Mouse (Mus musculus) adrenal gland, postnatal 36 days (tissue): ENCODE data around the gene Fmo5. TPM values are rescaled to one million over a fixed set of nuclear protein-coding genes. Genes with fewer than 3 reads are reported as not detected.
A peak's percentile ranks its signal among the peaks of the same experiment; 100 is the strongest.

ENCODE experiments used
- DNase-seq, 2 experiments: peaks; one replicate each; pipeline ENCODE4 v3.0.0; 2021; ENCODE audit warnings: mixed read lengths in 1 of 2
- long read RNA-seq, 2 experiments: library from polyadenylated mRNA; stranded (forward); transcript quantifications; one replicate each; pipeline ENCODE4 v2.0.0; 2021; ENCODE audit warnings: borderline sequencing depth in 2 of 2
- total RNA-seq, 2 experiments: library from RNA; stranded (reverse); gene quantifications; 2 replicates each; pipeline ENCODE4 v1.2.3; 2021

Gene Fmo5
- 10 to 100 TPM in 1 of 2 experiments, 1 to 10 TPM in 1; 8.9 to 13.3 TPM for total RNA-seq
- long read RNA-seq, experiment 1, partial matches to known transcripts, result 3 of 6 reads
- long read RNA-seq, experiment 1, other reads (novel, unspliced or antisense), result 2 of 6 reads
- long read RNA-seq, experiment 2, full-length matches to known transcripts, result 1 of 4 reads
- long read RNA-seq, experiment 2, partial matches to known transcripts, result 0 of 4 reads
- long read RNA-seq, experiment 2, other reads (novel, unspliced or antisense), result 3 of 4 reads

GRCm38 (mm10) chr3:97628391-97629001 lies at the start of gene Fmo5:
Gene Fmo5, plus strand, starts transcription at chr3:97628804.
- peak; percentile 80 to 88 for DNase-seq

- DNase-seq, result peak; percentile 80 to 82
These were observed 43.0 kb upstream of the Fmo5 start for GRCm38 (mm10) chr3:97585383-97586160.

GRCm38 (mm10) chr3:97587656-97588055 lies 40.9 kb upstream of the Fmo5 start:
- no peak for DNase-seq

GRCm38 (mm10) chr3:97590699-97591098 lies 37.9 kb upstream of the Fmo5 start:
- no peak for DNase-seq

- DNase-seq, result no peak
These were observed 35.5 kb upstream of the Fmo5 start for GRCm38 (mm10) chr3:97593089-97593488.

- no peak for DNase-seq
These were observed 34.5 kb upstream of the Fmo5 start for GRCm38 (mm10) chr3:97594140-97594539.

- no peak for DNase-seq
These were observed 33.5 kb upstream of the Fmo5 start for GRCm38 (mm10) chr3:97595066-97595465.

- DNase-seq, result no peak
These were observed 31.8 kb upstream of the Fmo5 start for GRCm38 (mm10) chr3:97596796-97597195.

- no peak for DNase-seq
These were observed 28.4 kb upstream of the Fmo5 start for GRCm38 (mm10) chr3:97600050-97600832.

- DNase-seq, result peak; percentile 60 to 67
These were observed 19.3 kb upstream of the Fmo5 start for GRCm38 (mm10) chr3:97609201-97609844.

- DNase-seq, result peak; percentile 94 to 95
These were observed 18.7 kb upstream of the Fmo5 start, which contains the start of gene Chd1l for GRCm38 (mm10) chr3:97609845-97610410. Gene Chd1l, minus strand, starts transcription at chr3:97610203.

GRCm38 (mm10) chr3:97611021-97611420 lies 17.6 kb upstream of the Fmo5 start:
- no peak for DNase-seq

GRCm38 (mm10) chr3:97615154-97615553 lies 13.4 kb upstream of the Fmo5 start:
- no peak for DNase-seq

- no peak for DNase-seq
These were observed 12.7 kb upstream of the Fmo5 start for GRCm38 (mm10) chr3:97615933-97616332.

GRCm38 (mm10) chr3:97617091-97617825 lies 11.3 kb upstream of the Fmo5 start:
- DNase-seq, result no peak

GRCm38 (mm10) chr3:97617899-97618298 lies 10.7 kb upstream of the Fmo5 start:
- DNase-seq, result no peak

GRCm38 (mm10) chr3:97620657-97621056 lies 7.9 kb upstream of the Fmo5 start:
- DNase-seq, result no peak

GRCm38 (mm10) chr3:97624611-97625010 lies 4.0 kb upstream of the Fmo5 start:
- DNase-seq, result no peak

- DNase-seq, result no peak
These were observed 711 bp upstream of the Fmo5 start for GRCm38 (mm10) chr3:97627893-97628292.

- no peak for DNase-seq
These were observed 1.3 kb downstream of the Fmo5 start for GRCm38 (mm10) chr3:97629941-97630340.

GRCm38 (mm10) chr3:97630746-97631145 lies 2.1 kb downstream of the Fmo5 start:
- no peak for DNase-seq
